Mouse (Mus musculus): ENCODE measurements around the gene Anxa4. TPM values are rescaled to one million over a fixed set of nuclear protein-coding genes. Genes with fewer than 3 reads are reported as not detected.

Anxa4 gene
- polyA plus RNA-seq, 1 experiment from 2014 or later = 19.7 TPM

- no peak overlapping the region for H3K4me3 ChIP-seq
- peaks cover 74% of the 10 kb centered on the region for H3K36me3 ChIP-seq
- no peak overlapping the region for H3K9ac ChIP-seq
- no peak for ATAC-seq (ENCODE audit: insufficient number of reproducible peaks, insufficient read depth, low FRiP score, low TSS enrichment)
- no peak overlapping the region for H3K4me2 ChIP-seq (replicated peaks)
- no peaks in the 10 kb centered on the region for H3K4me1 ChIP-seq
- H3K9me3 ChIP-seq = no peaks in the 10 kb centered on the region
- no peak overlapping the region for H3K27ac ChIP-seq
- no peaks in the 10 kb centered on the region for H3K27me3 ChIP-seq
- WGBS = 80% methylated on average over 6 of the region's 6 CpGs
Measured at GRCm38 (mm10) chr6:86697903-86698302, 95.5 kb downstream of the Anxa4 start.

DNA sequence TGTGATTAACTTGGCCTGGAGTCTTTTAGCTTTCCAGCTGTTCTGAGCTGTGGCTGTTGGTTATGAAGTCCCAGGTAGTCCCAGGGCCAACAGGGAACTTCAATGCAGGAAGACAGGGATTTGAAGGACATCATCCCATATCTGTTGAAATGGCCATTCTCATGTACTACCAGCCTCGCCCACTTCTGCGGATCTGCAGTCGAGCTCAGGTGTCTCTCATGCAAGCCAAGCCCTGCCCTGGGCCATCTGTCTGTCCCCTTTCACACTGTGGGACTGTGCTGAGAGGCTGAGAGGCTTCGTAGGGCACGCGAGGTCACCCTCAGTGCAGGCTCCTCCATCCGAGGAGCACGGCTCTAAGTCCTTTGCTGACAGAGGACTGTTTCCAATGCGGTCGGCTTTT lies 97.2 kb downstream of the Anxa4 start:
- no peak overlapping the region for H3K4me2 ChIP-seq (replicated peaks)
- peaks cover 62% of the 10 kb centered on the region for H3K36me3 ChIP-seq
- no peak overlapping the region for H3K9ac ChIP-seq
- no peaks in the 10 kb centered on the region for H3K9me3 ChIP-seq
- H3K27me3 ChIP-seq = no peaks in the 10 kb centered on the region
- ATAC-seq (ENCODE audit: insufficient number of reproducible peaks, insufficient read depth, low FRiP score, low TSS enrichment) = no peak
- WGBS = 82% methylated on average over 10 of the region's 10 CpGs
- H3K4me3 ChIP-seq = no peak overlapping the region
- H3K27ac ChIP-seq = no peak overlapping the region
- no peaks in the 10 kb centered on the region for H3K4me1 ChIP-seq

DNA sequence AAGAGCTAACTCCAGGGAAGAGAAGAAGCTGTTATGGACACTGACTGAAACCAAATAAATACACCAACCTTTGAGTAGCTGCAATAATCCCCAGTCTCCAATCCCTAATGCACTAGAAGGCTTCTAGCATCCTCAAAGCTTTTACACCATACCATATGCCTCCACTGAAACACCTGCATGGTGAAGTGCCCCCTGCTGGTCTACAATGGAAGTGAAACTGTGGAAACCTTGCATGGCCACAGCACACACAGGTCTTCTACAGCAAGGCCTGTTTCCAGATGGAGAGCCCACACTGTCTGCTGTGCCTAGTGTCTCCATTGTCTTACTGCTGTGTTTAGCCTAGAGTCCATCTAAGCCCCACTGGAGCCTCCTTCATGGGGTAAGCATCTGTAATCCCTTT lies 98.9 kb downstream of the Anxa4 start:
- no peaks in the 10 kb centered on the region for H3K27me3 ChIP-seq
- ATAC-seq (ENCODE audit: insufficient number of reproducible peaks, insufficient read depth, low FRiP score, low TSS enrichment) = no peak
- H3K9ac ChIP-seq = no peak overlapping the region
- H3K9me3 ChIP-seq = no peaks in the 10 kb centered on the region
- no peak overlapping the region for H3K27ac ChIP-seq
- no peak overlapping the region for H3K4me3 ChIP-seq
- no peaks in the 10 kb centered on the region for H3K4me1 ChIP-seq
- H3K4me2 ChIP-seq (replicated peaks) = no peak overlapping the region
- H3K36me3 ChIP-seq = peaks cover 62% of the 10 kb centered on the region

DNA sequence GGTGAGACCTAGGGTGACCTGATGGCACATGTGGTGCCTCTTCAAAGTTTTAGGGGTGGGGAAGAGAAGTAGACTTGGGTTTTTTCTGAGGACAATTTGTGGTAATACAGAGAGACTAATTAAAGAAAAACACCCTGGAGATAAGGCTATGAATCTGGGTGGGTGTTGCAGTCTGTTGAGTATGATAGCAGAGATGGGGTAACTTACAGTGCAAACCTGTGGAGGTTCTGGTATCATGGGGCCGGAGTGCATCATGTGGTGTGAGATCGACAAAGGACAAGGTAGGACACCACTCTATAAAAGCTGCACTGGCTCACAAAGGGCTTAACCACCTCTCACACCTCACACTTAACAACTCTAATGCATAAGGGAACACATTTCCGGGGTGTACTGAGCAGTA lies 103.7 kb downstream of the Anxa4 start:
- peaks cover 33% of the 10 kb centered on the region for H3K36me3 ChIP-seq
- no peaks in the 10 kb centered on the region for H3K9me3 ChIP-seq
- H3K27ac ChIP-seq = no peak overlapping the region
- no peak overlapping the region for H3K4me3 ChIP-seq
- H3K4me2 ChIP-seq (replicated peaks) = no peak overlapping the region
- ATAC-seq (ENCODE audit: insufficient number of reproducible peaks, insufficient read depth, low FRiP score, low TSS enrichment) = no peak
- no peaks in the 10 kb centered on the region for H3K27me3 ChIP-seq
- H3K4me1 ChIP-seq = no peaks in the 10 kb centered on the region
- no peak overlapping the region for H3K9ac ChIP-seq
- 87% methylated on average over 3 of the region's 3 CpGs for WGBS

DNA sequence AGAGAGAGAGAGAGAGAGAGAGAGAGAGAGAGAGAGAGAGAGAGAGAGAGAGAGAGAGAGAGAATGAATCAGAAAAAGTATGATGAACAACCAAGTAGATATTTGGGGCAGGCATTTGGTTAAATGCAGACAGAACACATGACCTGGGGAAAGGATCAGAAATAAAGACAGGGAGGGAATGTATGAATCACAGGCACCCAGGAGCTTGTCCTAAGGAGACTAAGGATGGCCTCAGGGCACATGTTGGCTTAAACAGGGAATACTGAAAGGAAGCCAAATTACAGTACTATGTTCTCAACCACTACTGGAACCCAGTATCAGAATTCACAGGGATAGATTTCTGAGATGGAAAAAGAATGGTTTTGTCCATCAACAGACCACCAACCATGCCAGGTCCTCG lies 106.4 kb downstream of the Anxa4 start:
- Histone ChIP-seq H3K4me3 (no peak overlapping the region), H3K9ac (no peak overlapping the region), H3K4me1 (0 out of 2 replicates have a peak, but pooled peaks cover 8% of the 10 kb centered on the region), H3K4me2 (replicated peaks) (no peak overlapping the region), H3K27ac (no peak overlapping the region), H3K36me3 (peaks cover 36% of the 10 kb centered on the region), H3K9me3 (no peaks in the 10 kb centered on the region), H3K27me3 (no peaks in the 10 kb centered on the region)
- ATAC-seq (ENCODE audit: insufficient number of reproducible peaks, insufficient read depth, low FRiP score, low TSS enrichment) = no peak
- WGBS = 66% methylated on average over 1 of the region's 1 CpGs

Other genes starting within 250 kb of the Anxa4 start
- gene Asprv1, start 165.4 kb downstream of the Anxa4 start, polyA plus RNA-seq (2016; fragmentation: Nextera tagmentation; extraction: Ambion mirVana) = 1.7 and 2.1 TPM in 2 replicates
- gene Mxd1, start 124.4 kb downstream of the Anxa4 start, polyA plus RNA-seq (2016; fragmentation: Nextera tagmentation; extraction: Ambion mirVana) = 17.9 and 18.6 TPM in 2 replicates
- 126 and 128 TPM in 2 replicates for gene Snrnp27, start 109.1 kb downstream of the Anxa4 start, polyA plus RNA-seq (2016; fragmentation: Nextera tagmentation; extraction: Ambion mirVana)
- 63.6 and 66.7 TPM in 2 replicates for gene Gmcl1, start 60.2 kb downstream of the Anxa4 start, polyA plus RNA-seq (2016; fragmentation: Nextera tagmentation; extraction: Ambion mirVana)
- gene Aak1, start 55.9 kb upstream of the Anxa4 start, polyA plus RNA-seq (2016; fragmentation: Nextera tagmentation; extraction: Ambion mirVana) = 17.9 and 19.7 TPM in 2 replicates
- 98.4 and 101 TPM in 2 replicates for gene Nfu1, start 215.7 kb upstream of the Anxa4 start, polyA plus RNA-seq (2016; fragmentation: Nextera tagmentation; extraction: Ambion mirVana)
- 23.5 and 24.2 TPM in 2 replicates for gene Gfpt1, start 249.3 kb upstream of the Anxa4 start, polyA plus RNA-seq (2016; fragmentation: Nextera tagmentation; extraction: Ambion mirVana)

Data from embryonic facial prominence, embryonic 12.5 days (tissue).